Mouse (Mus musculus) heart, embryonic 15.5 days (tissue): ENCODE results near the gene Hus1. TPM values are rescaled to one million over a fixed set of nuclear protein-coding genes. Genes with fewer than 3 reads are reported as not detected.

Experiments
- ATAC-seq: fragments of 200-750 bp; cut with Nextera tagmentation; replicated peaks from 2 replicates; pipeline ENCODE4 v1.8.0; 2017; ENCODE audit warnings: low read depth, moderate TSS enrichment; ENCODE audit not compliant: insufficient number of reproducible peaks, insufficient read depth, low FRiP score
- H3K27ac ChIP-seq: fragments of 300-500 bp; sonication (generic); 2 replicates; pipeline ENCODE4 v1.5.1; 2015; ENCODE audit warnings: mild to moderate bottlenecking, inconsistent platforms
- H3K27me3 ChIP-seq: fragments of 300-500 bp; sonication (generic); 2 replicates; pipeline ENCODE4 v1.6.1; 2015; ENCODE audit warnings: inconsistent platforms
- H3K36me3 ChIP-seq: fragments of 300-500 bp; sonication (generic); 2 replicates; pipeline ENCODE4 v1.6.1; 2015; ENCODE audit warnings: mild to moderate bottlenecking, inconsistent platforms
- H3K4me1 ChIP-seq: fragments of 300-500 bp; sonication (generic); replicated peaks from 2 replicates; pipeline ENCODE4 v1.6.1; 2015; ENCODE audit warnings: inconsistent platforms
- H3K4me2 ChIP-seq: fragments of 300-500 bp; sonication (generic); 2 replicates; pipeline ENCODE4 v1.6.1; 2015; ENCODE audit warnings: inconsistent platforms, mild to moderate bottlenecking, moderate library complexity
- H3K4me3 ChIP-seq: fragments of 300-500 bp; sonication (generic); 2 replicates; pipeline ENCODE4 v1.5.1; 2015; ENCODE audit warnings: mild to moderate bottlenecking, inconsistent platforms
- H3K9ac ChIP-seq: fragments of 300-500 bp; sonication (generic); 2 replicates; pipeline ENCODE4 v1.6.1; 2015; ENCODE audit warnings: mild to moderate bottlenecking, inconsistent platforms
- H3K9me3 ChIP-seq: fragments of 300-500 bp; sonication (generic); replicated peaks from 2 replicates; pipeline ENCODE4 v1.6.1; 2016; ENCODE audit warnings: inconsistent platforms
- WGBS: fragments of 180-500 bp; shearing (Covaris S2); methylation state at CpG from one replicate; pipeline ENCODE4 v1.1.7; 2015; ENCODE audit warnings: mixed read lengths; 5-methylcytosine and 5-hydroxymethylcytosine counted together
- polyA plus RNA-seq: library from polyadenylated mRNA; unstranded; fragments of >200 nt; fragmentation: Nextera tagmentation; extraction: Ambion mirVana; gene quantifications from 2 replicates; pipeline ENCODE4 v1.2.1, GENCODE M21; 2015

The Hus1 gene
- polyA plus RNA-seq, 1 experiment from 2014 or later: 12.6 TPM

DNA sequence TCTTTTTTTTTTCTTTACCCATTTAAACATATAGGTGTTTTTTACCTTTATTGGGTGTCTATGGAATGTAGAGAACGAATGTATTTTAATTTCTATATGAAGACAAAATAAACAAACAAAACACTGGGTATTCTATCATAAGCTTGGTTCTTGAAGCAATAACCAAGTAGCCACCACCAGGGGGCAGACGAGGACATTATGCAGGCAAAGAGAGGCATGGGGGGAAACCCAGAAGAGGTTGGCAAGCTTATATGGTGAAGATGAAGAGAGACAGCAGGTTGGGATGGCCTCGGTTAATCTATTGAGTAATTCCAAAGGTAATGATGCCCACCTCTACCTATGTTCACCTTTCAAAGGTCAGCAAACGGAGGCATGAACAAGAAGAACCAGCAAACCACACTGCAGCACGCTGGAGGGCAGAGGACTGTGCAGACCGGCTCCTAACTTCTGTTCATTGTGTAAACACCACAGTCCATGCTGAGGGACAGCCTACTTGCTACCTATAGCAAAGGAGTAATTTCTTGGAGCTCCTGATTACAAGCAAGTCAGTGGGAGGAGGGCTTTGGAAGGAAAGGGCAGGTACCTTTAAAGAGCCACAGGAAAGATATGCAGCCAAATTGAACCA, 27.6 kb downstream of the Hus1 start:
- H3K4me1 ChIP-seq: 0 out of 2 replicates have a peak, but pooled peaks cover 3% of the 10 kb centered on the region
- no peak overlapping the region for H3K9ac ChIP-seq
- H3K4me3 ChIP-seq: no peak overlapping the region
- no peak overlapping the region for H3K27ac ChIP-seq
- no peaks in the 10 kb centered on the region for H3K9me3 ChIP-seq
- no peak for ATAC-seq
- H3K36me3 ChIP-seq: no peaks in the 10 kb centered on the region
- WGBS: 37% methylated on average over 6 of the region's 6 CpGs
- no peaks in the 10 kb centered on the region for H3K27me3 ChIP-seq
- no peak overlapping the region for H3K4me2 ChIP-seq

DNA sequence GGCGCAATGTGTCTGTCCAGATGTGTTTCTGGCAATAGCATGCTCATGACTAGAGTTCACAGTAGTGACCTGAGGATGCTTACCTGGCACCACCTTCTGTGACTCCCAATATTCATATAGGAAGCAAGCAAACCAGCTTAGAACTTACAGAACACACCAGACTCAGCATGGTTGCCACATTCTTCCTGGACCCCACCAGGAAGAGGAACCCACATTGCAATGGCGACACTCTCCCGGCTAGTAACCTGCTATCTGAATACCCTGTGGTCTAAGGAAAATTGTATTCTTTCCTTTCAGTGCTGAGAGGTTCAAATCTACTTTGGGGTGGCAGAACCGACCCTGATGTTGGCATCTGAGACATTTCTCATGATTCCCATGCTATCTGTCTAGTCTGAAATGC, 32.8 kb downstream of the Hus1 start:
- Histone ChIP-seq H3K27ac (no peak overlapping the region), H3K9ac (no peak overlapping the region), H3K9me3 (no peaks in the 10 kb centered on the region), H3K4me3 (no peak overlapping the region), H3K36me3 (no peaks in the 10 kb centered on the region), H3K4me1 (no peaks in the 10 kb centered on the region), H3K4me2 (no peak overlapping the region), H3K27me3 (no peaks in the 10 kb centered on the region)
- ATAC-seq: no peak
- 72% methylated on average over 4 of the region's 4 CpGs for WGBS

- no peak for ATAC-seq
- Histone ChIP-seq H3K27me3 (no peaks in the 10 kb centered on the region), H3K36me3 (no peaks in the 10 kb centered on the region), H3K9ac (no peak within 1 kb of the TSS), H3K4me2 (no peak within 1 kb of the TSS), H3K27ac (no peak within 1 kb of the TSS), H3K4me3 (no peak within 1 kb of the TSS), H3K4me1 (no peaks in the 10 kb centered on the region), H3K9me3 (no peaks in the 10 kb centered on the region)
- WGBS: 61% methylated on average over 3 of the region's 3 CpGs
Observed at GRCm38 (mm10) chr11:8973166-8973565, 37.8 kb downstream of the Hus1 start, which contains the start of gene Pkd1l1. Gene Pkd1l1, minus strand, starts transcription at chr11:8973266.

GRCm38 (mm10) chr11:8972093-8972492, 38.9 kb downstream of the Hus1 start:
- Histone ChIP-seq H3K4me2 (no peak overlapping the region), H3K9ac (no peak overlapping the region), H3K4me1 (no peaks in the 10 kb centered on the region), H3K36me3 (no peaks in the 10 kb centered on the region), H3K4me3 (no peak overlapping the region), H3K27me3 (no peaks in the 10 kb centered on the region), H3K9me3 (no peaks in the 10 kb centered on the region), H3K27ac (no peak overlapping the region)
- no peak for ATAC-seq
- 42% methylated on average over 6 of the region's 6 CpGs for WGBS

GRCm38 (mm10) chr11:8970509-8970908, 40.5 kb downstream of the Hus1 start:
- no peak overlapping the region for H3K4me3 ChIP-seq
- 62% methylated on average over 9 of the region's 9 CpGs for WGBS
- H3K27me3 ChIP-seq: no peaks in the 10 kb centered on the region
- H3K36me3 ChIP-seq: no peaks in the 10 kb centered on the region
- H3K9ac ChIP-seq: no peak overlapping the region
- H3K4me1 ChIP-seq: no peaks in the 10 kb centered on the region
- H3K4me2 ChIP-seq: no peak overlapping the region
- no peak overlapping the region for H3K27ac ChIP-seq
- ATAC-seq: no peak
- no peaks in the 10 kb centered on the region for H3K9me3 ChIP-seq

DNA sequence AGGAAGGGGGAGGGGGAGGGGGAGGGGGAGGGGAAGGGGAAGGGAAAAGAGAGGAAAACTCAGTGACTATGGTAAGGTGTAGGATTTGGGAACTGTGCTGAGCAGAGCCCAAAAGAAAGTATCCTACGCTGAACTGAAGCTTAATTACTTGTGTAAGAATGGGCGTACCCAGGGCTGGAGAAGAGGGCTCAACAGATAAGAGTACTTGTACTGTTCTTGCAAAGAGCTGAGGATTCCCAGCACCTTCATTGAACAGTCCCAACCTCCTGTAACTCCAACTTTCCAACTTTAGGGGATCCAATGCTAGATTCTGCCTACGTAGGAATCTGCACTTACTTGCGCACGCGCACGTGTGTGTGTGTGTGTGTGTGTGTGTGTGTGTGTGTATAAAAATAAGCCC, 42.9 kb downstream of the Hus1 start:
- Histone ChIP-seq H3K9ac (no peak overlapping the region), H3K4me3 (no peak overlapping the region), H3K9me3 (no peaks in the 10 kb centered on the region), H3K27me3 (no peaks in the 10 kb centered on the region), H3K4me1 (no peaks in the 10 kb centered on the region), H3K27ac (no peak overlapping the region), H3K4me2 (no peak overlapping the region), H3K36me3 (no peaks in the 10 kb centered on the region)
- ATAC-seq: no peak
- WGBS: 93% methylated on average over 7 of the region's 7 CpGs

- H3K4me3 ChIP-seq: no peak overlapping the region
- no peaks in the 10 kb centered on the region for H3K27me3 ChIP-seq
- no peak overlapping the region for H3K4me2 ChIP-seq
- 63% methylated on average over 10 of the region's 10 CpGs for WGBS
- H3K4me1 ChIP-seq: no peaks in the 10 kb centered on the region; the same call in 1 of the 2 replicates
- H3K27ac ChIP-seq: no peak overlapping the region
- H3K36me3 ChIP-seq: no peaks in the 10 kb centered on the region
- no peak overlapping the region for H3K9ac ChIP-seq
- no peaks in the 10 kb centered on the region for H3K9me3 ChIP-seq
- ATAC-seq: no peak
Observed at GRCm38 (mm10) chr11:8958572-8958971, 52.4 kb downstream of the Hus1 start.

GRCm38 (mm10) chr11:8958108-8958507, 52.9 kb downstream of the Hus1 start:
- H3K4me2 ChIP-seq: no peak overlapping the region
- H3K27me3 ChIP-seq: no peaks in the 10 kb centered on the region
- H3K9me3 ChIP-seq: no peaks in the 10 kb centered on the region
- H3K36me3 ChIP-seq: no peaks in the 10 kb centered on the region
- H3K27ac ChIP-seq: no peak overlapping the region
- no peak for ATAC-seq
- 52% methylated on average over 4 of the region's 4 CpGs for WGBS
- H3K4me1 ChIP-seq: no peaks in the 10 kb centered on the region; the same call in 1 of the 2 replicates
- no peak overlapping the region for H3K9ac ChIP-seq
- H3K4me3 ChIP-seq: no peak overlapping the region

DNA sequence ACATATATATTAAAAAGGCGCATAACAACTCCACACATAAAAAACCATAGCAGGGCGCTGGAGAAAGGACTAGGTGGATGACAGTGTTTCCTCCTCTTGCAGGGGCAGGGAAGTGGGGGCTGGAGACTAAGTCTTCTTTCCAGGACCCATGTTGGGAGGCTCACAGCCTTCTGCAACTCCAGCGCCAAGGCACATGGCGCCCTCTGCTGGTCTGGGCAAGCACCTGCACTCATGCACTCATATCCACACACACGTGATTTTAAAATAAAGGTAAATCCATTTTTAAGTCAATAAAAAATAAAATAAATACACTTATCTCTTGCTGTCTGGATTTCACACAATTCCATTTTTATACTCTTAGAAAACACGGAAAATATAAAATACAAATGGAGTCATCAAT, 54.0 kb downstream of the Hus1 start:
- ATAC-seq: no peak
- no peak overlapping the region for H3K9ac ChIP-seq
- no peaks in the 10 kb centered on the region for H3K36me3 ChIP-seq
- 63% methylated on average over 6 of the region's 6 CpGs for WGBS
- no peak overlapping the region for H3K4me2 ChIP-seq
- H3K4me3 ChIP-seq: no peak overlapping the region
- no peak overlapping the region for H3K27ac ChIP-seq
- H3K4me1 ChIP-seq: no peaks in the 10 kb centered on the region; the same call in 1 of the 2 replicates
- H3K27me3 ChIP-seq: no peaks in the 10 kb centered on the region
- H3K9me3 ChIP-seq: no peaks in the 10 kb centered on the region

GRCm38 (mm10) chr11:8955678-8956077, 55.3 kb downstream of the Hus1 start:
- ATAC-seq: no peak
- WGBS: 10% methylated on average over 1 of the region's 1 CpGs
- Histone ChIP-seq H3K4me1 (no peaks in the 10 kb centered on the region; the same call in 1 of the 2 replicates), H3K4me2 (no peak overlapping the region), H3K27ac (no peak overlapping the region), H3K36me3 (no peaks in the 10 kb centered on the region), H3K9ac (no peak overlapping the region), H3K27me3 (no peaks in the 10 kb centered on the region), H3K9me3 (no peaks in the 10 kb centered on the region), H3K4me3 (no peak overlapping the region)

DNA sequence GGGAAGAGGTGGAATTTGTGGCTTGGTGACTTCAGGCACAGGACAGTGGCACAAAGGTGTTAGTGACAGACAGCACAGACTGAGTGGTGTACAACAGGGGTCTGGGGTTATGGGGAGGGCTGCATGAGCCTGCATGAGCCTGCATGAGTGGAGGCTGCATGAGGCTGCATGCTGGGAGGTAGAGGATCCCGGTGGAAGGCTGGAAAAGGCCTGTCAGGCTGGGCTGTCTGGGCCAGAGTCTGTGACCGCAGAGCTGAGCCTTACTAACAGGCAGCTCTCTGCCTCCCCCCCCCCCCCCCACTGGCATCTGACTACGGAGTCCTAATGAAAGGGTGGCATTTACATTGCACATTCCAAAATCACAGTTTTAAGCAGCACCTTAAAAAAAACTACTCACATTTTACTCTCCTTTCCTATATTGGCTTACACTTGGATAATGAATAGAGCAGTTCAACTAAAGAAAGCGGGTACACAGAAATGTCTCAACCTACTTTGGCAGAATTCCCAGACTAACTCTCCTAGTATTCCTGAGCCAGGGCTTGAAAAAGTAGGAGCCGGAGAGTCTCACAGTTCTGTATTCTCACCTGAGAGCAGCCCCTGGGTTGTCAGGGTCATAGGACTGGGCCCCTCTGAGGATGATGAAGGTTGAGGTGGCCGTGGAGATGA, 61.1 kb downstream of the Hus1 start:
- no peak; the same call in 1 of the 2 replicates for ATAC-seq
- H3K9ac ChIP-seq: no peak overlapping the region
- 51% methylated on average over 6 of the region's 6 CpGs for WGBS
- H3K9me3 ChIP-seq: no peaks in the 10 kb centered on the region
- H3K4me2 ChIP-seq: no peak overlapping the region
- peaks cover 6% of the 10 kb centered on the region for H3K4me1 ChIP-seq
- H3K36me3 ChIP-seq: no peaks in the 10 kb centered on the region
- H3K4me3 ChIP-seq: no peak overlapping the region
- H3K27ac ChIP-seq: 0 out of 2 replicates have a peak overlapping the region, but pooled peaks have one; percentile 45
- H3K27me3 ChIP-seq: no peaks in the 10 kb centered on the region

GRCm38 (mm10) chr11:8948871-8949270, 62.1 kb downstream of the Hus1 start:
- peaks cover 6% of the 10 kb centered on the region for H3K4me1 ChIP-seq
- H3K36me3 ChIP-seq: no peaks in the 10 kb centered on the region
- ATAC-seq: no peak
- no peak overlapping the region for H3K27ac ChIP-seq
- no peaks in the 10 kb centered on the region for H3K27me3 ChIP-seq
- no peak overlapping the region for H3K4me2 ChIP-seq
- no peak overlapping the region for H3K9ac ChIP-seq
- 38% methylated on average over 3 of the region's 3 CpGs for WGBS
- H3K4me3 ChIP-seq: no peak overlapping the region
- H3K9me3 ChIP-seq: no peaks in the 10 kb centered on the region
